Mouse (Mus musculus) E14TG2a.4 (cell line): ENCODE measurements around the gene Ick.
"Not testable (repeated sequence)": the region's sequence is repeated elsewhere in the genome, so short reads cannot be mapped to it uniquely, and the experiment has no call there.

ENCODE experiments used
- H3K27me3 ChIP-seq: 2 replicates; pipeline ENCODE4 v1.6.1; 2014; ENCODE audit warnings: low read length, control low read depth; ENCODE audit not compliant: insufficient read depth
- H3K36me3 ChIP-seq: 2 replicates; pipeline ENCODE4 v1.6.1; 2014; ENCODE audit warnings: low read length, control low read depth; ENCODE audit not compliant: insufficient read depth
- H3K4me1 ChIP-seq: replicated peaks from 2 replicates; pipeline ENCODE4 v1.6.1; 2014; ENCODE audit warnings: low read depth, low read length, control low read depth
- H3K4me3 ChIP-seq: replicated peaks from 2 replicates; pipeline ENCODE4 v1.5.1; 2014; ENCODE audit warnings: mild to moderate bottlenecking, low read length
- H3K9me3 ChIP-seq: 2 replicates; pipeline ENCODE4 v1.6.1; 2014; ENCODE audit warnings: low read length, control low read depth
- CTCF ChIP-seq: conservative IDR thresholded peaks from 2 replicates; pipeline ENCODE4 v1.5.1; 2014; ENCODE audit warnings: low read length
- NANOG ChIP-seq: IDR thresholded peaks from 2 replicates; pipeline ENCODE4 v1.6.1; 2014; ENCODE audit warnings: borderline replicate concordance, low read length, mixed read lengths
- POU5F1 ChIP-seq: IDR thresholded peaks from 2 replicates; pipeline ENCODE4 v1.6.1; 2014; ENCODE audit warnings: low read length, borderline replicate concordance

The Ick gene

GRCm38 (mm10) chr9:78146627-78147026, 37.6 kb downstream of the Ick start:
- Histone ChIP-seq H3K27me3 (no peaks in the 10 kb centered on the region), H3K4me1 (no peaks in the 10 kb centered on the region), H3K9me3 (no peaks in the 10 kb centered on the region), H3K36me3 (peaks cover 10% of the 10 kb centered on the region), H3K4me3 (no peak overlapping the region)
- TF ChIP-seq POU5F1 = no peak
- TF ChIP-seq NANOG = no peak
- no peak for TF ChIP-seq CTCF

GRCm38 (mm10) chr9:78148149-78148548, 39.2 kb downstream of the Ick start:
- H3K36me3 ChIP-seq = peaks cover 5% of the 10 kb centered on the region; the same call in 1 of the 2 replicates
- no peak overlapping the region for H3K4me3 ChIP-seq
- no peak for TF ChIP-seq POU5F1
- no peak for TF ChIP-seq NANOG
- no peak for TF ChIP-seq CTCF
- no peaks in the 10 kb centered on the region for H3K9me3 ChIP-seq
- 0 out of 2 replicates have a peak, but pooled peaks cover 1% of the 10 kb centered on the region for H3K4me1 ChIP-seq
- no peaks in the 10 kb centered on the region for H3K27me3 ChIP-seq

GRCm38 (mm10) chr9:78149770-78150169, 40.8 kb downstream of the Ick start:
- H3K27me3 ChIP-seq, H3K36me3 ChIP-seq, H3K4me3 ChIP-seq, H3K9me3 ChIP-seq: not testable (repeated sequence)
- H3K4me1 ChIP-seq = peaks cover 10% of the 10 kb centered on the region

GRCm38 (mm10) chr9:78154211-78154977, 45.4 kb downstream of the Ick start:
- Histone ChIP-seq H3K4me3 (no peak overlapping the region), H3K36me3 (peaks cover 24% of the 10 kb centered on the region), H3K4me1 (peaks cover 10% of the 10 kb centered on the region), H3K27me3 (no peaks in the 10 kb centered on the region), H3K9me3 (no peaks in the 10 kb centered on the region)
- no peak for TF ChIP-seq CTCF

GRCm38 (mm10) chr9:78157221-78157620, 48.2 kb downstream of the Ick start:
- peaks cover 13% of the 10 kb centered on the region for H3K4me1 ChIP-seq
- H3K27me3 ChIP-seq = no peaks in the 10 kb centered on the region
- H3K36me3 ChIP-seq = peaks cover 50% of the 10 kb centered on the region
- no peaks in the 10 kb centered on the region for H3K9me3 ChIP-seq
- TF ChIP-seq POU5F1 (no peak), CTCF (no peak), NANOG (no peak)
- H3K4me3 ChIP-seq = no peak overlapping the region

- peaks cover 43% of the 10 kb centered on the region for H3K4me1 ChIP-seq
- no peaks in the 10 kb centered on the region for H3K9me3 ChIP-seq
- TF ChIP-seq POU5F1 = no peak
- TF ChIP-seq NANOG = no peak
- TF ChIP-seq CTCF = no peak
- H3K27me3 ChIP-seq = no peaks in the 10 kb centered on the region
- H3K36me3 ChIP-seq = peaks cover 35% of the 10 kb centered on the region
- H3K4me3 ChIP-seq = no peak overlapping the region
These were observed 54.3 kb downstream of the Ick start for GRCm38 (mm10) chr9:78163291-78163690.

GRCm38 (mm10) chr9:78164741-78165140, 55.7 kb downstream of the Ick start:
- H3K4me1 ChIP-seq = peaks cover 58% of the 10 kb centered on the region
- H3K27me3 ChIP-seq = no peaks in the 10 kb centered on the region
- H3K9me3 ChIP-seq = no peaks in the 10 kb centered on the region
- no peak for TF ChIP-seq CTCF
- TF ChIP-seq POU5F1 = no peak
- no peak for TF ChIP-seq NANOG
- H3K36me3 ChIP-seq = peaks cover 24% of the 10 kb centered on the region
- no peak overlapping the region for H3K4me3 ChIP-seq

GRCm38 (mm10) chr9:78165454-78165853, 56.5 kb downstream of the Ick start:
- TF ChIP-seq POU5F1 = no peak
- no peak for TF ChIP-seq NANOG
- TF ChIP-seq CTCF = no peak
- Histone ChIP-seq H3K27me3 (no peaks in the 10 kb centered on the region), H3K9me3 (no peaks in the 10 kb centered on the region), H3K4me3 (no peak overlapping the region), H3K4me1 (peaks cover 63% of the 10 kb centered on the region), H3K36me3 (peaks cover 18% of the 10 kb centered on the region)
